Mouse (Mus musculus) stomach, postnatal 0 days (tissue): ENCODE data around the gene St3gal6.

Experiments used
- CTCF ChIP-seq: IDR thresholded peaks from 2 replicates; pipeline ENCODE4 v1.5.1; 2016; ENCODE audit warnings: antibody characterized with exemption, low read depth, mild to moderate bottlenecking, moderate library complexity
- EP300 ChIP-seq: optimal IDR thresholded peaks from 2 replicates; pipeline ENCODE3; 2016; ENCODE audit warnings: antibody characterized with exemption

DNA sequence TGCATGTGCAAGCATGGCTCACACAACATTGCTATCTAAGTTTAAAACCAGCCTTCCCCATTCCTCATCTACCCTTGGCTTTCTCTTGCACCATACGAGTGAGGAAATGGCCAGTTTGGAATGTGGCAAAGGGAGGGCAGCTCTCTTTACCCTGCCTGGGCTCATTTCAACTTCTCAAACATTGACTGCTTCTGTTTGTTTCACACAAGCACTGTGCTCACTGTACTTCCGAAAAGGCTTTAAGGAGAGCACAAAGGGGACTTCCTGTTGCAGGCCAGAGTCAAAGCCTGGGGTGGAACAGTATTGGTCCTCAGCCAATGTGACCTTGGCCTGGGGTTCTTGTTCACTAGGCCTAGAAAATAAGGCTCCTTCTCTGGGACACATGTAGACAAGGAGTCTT lies 47.7 kb downstream of the St3gal6 start:
- TF ChIP-seq CTCF: no peak
- TF ChIP-seq EP300: no peak
